Mouse (Mus musculus) erythroblast, embryonic 14.5 days (primary cell): ENCODE measurements around the gene Mindy4.

Experiments
- GATA1 ChIP-seq: IDR thresholded peaks from 2 replicates; pipeline ENCODE4 v1.6.1; 2012; ENCODE audit warnings: low read length, inconsistent platforms, mixed read lengths
- TAL1 ChIP-seq: IDR thresholded peaks from 3 replicates; pipeline ENCODE4 v1.6.1; 2012; ENCODE audit warnings: low read length, inconsistent platforms, mixed read lengths

GRCm38 (mm10) chr6:55166777-55167463 lies 36.3 kb upstream of the Mindy4 start:
- TF ChIP-seq GATA1: no peak
- TF ChIP-seq TAL1: no peak
